Mouse (Mus musculus) v-Abl transformed pro-B cells (cell line): ENCODE measurements around the gene Dag1.
"Not testable (repeated sequence)": the region's sequence is repeated elsewhere in the genome, so short reads cannot be mapped to it uniquely, and the experiment has no call there.

Experiments used
- in situ Hi-C, 2 experiments: fragments of 400-800 bp; cut with MboI; formaldehyde crosslinking; loops; one replicate each; pipeline ENCODE4 v1.15.1; 2025; ENCODE audit not compliant: unreplicated experiment in 2 of 2

The Dag1 gene

DNA sequence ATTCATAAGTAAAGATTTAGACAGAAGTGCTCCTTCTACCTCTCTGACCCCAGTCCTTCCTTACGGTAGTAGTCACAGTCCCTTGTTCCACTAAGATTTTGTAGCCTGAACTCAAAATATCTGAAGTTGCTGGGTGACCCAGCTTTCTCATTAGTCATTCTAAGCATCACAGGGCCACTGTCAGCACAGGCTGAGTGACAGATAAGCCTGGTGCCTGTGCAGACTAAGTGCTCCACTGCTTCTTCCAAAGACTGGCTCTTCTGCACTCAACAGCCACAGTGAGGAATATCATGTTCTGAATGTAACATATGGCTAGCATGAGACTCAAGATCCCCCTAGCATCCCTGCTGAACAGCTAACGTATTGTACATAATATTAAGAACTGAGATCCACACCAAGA is 29.1 kb downstream of the Dag1 start:
- in situ Hi-C loops: no loop called here

GRCm38 (mm10) chr9:108232908-108233307 is 30.9 kb downstream of the Dag1 start:
- in situ Hi-C loops: no loop called here

DNA sequence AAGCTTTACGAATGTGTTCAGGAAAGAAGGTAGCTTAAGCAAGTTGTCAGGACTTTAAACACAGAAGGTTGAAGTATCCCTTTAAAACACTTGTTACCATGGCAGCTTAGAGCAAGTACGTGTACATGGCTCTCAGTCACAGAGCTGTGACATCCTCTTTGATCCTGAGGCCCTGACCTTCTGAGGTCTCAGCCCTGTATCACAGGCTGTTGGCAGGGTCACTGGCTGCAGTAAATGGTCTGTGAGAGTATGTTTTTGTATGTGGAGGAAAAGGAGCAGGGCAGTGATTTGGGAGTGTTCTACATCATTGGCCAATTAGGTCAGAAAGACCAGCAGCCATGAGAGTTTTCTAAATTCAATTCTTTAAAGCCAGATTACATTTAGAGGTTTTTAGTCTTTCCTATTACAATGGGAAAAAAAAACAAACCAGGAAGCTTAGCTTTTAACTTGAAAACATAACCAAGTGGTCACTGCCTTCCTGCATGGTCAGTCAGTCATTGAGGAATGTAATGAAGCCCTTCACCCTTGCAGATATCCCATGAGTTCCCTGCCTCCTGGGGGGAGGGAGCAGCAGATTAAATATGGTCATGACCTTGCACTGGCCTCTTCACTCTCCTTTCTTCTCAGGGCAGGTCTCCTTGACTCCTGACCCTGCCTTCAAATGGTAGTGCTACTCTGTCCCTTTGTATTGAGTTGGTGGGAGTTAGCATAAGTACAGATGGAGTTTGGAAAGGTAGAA is 35.7 kb downstream of the Dag1 start:
- in situ Hi-C loops: no loop called here

DNA sequence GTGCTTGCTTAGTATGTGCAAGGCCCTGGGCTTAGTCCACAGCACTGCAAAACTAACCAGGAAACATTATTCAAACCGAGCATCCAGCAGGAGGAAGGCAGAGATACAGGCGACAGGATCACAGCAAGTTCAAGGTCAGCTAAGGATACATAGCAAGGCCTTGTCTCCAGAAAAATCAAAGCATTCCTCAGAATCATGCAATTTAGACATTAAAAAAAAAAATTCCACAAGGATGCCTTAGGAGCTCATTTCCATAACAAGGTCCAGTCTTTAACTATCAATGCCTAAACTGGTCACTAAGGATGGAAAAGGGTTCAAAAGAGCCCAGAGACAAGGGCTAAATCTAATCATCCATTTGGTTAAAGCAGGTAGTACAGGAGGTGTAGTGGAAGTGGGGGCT is 38.6 kb downstream of the Dag1 start:
- in situ Hi-C loops: no loop called here

DNA sequence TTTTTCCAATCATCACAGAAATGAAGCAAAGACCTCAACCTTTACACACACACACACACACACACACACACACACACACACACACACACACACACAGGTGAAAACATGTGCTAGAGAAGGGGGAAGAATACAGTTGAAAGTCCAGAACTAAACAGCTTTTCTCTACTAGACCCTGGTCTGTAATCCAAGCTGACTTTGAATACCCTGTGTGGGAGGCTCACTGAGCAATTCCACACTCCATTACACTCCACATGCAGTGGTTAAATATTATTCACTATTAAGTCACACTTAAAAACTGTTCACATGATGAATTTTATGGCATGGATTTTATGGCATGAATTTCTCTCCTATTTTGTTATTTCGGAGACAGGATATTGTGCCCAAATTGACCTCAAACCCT is 40.1 kb downstream of the Dag1 start:
- in situ Hi-C loops: no loop called here

DNA sequence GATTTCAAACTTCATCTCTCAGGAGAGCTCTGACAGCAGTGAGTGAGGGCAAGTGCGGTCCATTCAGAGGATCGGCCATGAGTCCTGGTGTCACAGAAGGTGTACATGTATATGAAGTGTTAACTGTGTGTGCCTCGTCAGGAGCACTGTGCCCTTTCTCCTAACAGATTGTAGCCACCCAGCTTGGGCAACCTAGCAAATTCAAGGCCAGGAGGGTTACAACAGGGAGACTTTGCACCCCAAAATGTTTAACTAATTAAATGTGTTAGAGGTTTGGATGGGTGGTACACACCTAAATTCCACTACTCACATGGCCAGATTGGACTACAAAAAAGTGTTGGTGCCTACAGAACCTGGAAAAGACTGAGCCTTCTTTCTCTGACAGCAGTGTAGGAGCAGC is 42.2 kb downstream of the Dag1 start:
- in situ Hi-C loops: no loop called here

DNA sequence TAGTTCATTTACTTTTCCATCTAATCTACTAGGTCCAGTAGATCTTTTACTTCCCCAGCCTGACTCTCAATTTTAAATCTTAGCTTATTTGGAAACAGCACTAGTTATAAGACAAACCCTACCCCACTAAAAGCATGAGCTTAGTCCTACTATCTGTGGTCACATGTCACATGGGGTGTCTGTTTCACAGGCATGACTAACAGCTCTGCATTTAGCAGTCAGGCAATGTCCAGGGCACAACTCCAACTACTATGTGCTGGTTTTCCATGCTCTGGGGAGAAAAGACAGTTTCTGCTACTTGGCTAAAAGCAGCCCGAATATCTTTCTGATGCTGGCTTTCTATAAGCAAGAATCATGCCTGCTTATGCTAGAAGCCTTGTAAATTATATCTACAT is 43.4 kb downstream of the Dag1 start:
- in situ Hi-C loops: no loop called here

DNA sequence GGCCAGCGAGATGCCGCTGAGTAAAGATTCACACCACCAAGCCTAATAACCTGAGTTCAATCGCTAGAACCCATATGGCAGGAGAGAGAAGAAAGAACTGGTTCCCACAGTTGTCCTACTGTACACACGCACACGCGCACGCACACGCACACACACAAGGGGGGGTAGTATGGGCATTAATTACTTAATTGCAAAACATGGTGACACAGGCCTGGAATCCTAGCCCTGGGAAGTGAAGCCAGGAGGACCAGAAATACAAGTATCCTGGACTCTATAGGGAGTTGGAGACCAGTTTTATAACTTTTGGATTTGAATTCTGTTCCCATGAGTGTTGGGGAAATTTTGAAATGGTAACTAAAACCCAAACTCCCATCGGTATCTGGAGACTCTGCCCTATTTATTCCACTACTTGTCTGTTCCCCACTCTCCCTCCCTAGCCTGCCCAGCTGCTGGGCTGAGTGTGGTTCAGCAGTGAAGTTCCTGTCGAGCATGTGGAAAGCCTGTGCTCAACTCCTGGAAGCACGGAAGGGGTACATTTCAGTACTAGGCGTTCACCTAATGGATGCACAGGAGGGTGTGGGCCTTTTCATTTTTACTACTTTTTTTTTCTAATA is 43.9 kb downstream of the Dag1 start:
- in situ Hi-C loops: no loop called here

- in situ Hi-C loops: no loop called here
Observed at GRCm38 (mm10) chr9:108217936-108218543, 45.7 kb downstream of the Dag1 start.

DNA sequence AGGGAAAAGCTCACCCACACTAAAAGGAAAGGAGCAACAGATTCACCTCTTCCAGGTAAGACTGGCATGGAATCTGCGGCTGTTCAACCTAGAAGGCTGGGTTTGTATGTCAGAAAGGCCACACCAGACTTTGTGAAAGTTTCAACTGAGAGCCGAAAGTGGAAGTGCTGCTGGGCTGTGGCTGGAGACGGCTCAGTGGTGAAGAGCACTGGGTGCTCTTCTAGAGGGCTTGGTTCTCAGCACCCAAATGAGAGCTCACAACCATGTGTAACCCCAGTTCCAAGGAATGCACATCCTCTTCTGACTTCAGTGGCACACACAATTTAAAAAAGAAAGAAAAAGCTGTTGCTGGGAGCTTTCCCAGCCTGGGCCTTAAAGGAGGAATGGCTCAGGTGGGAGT is 46.4 kb downstream of the Dag1 start:
- in situ Hi-C loops: no loop called here

- in situ Hi-C loops: no loop called here
Observed at GRCm38 (mm10) chr9:108213105-108213504, 50.7 kb downstream of the Dag1 start.

GRCm38 (mm10) chr9:108212426-108212825 is 51.3 kb downstream of the Dag1 start:
- in situ Hi-C loops: no loop called here

GRCm38 (mm10) chr9:108205571-108205901 is 58.2 kb downstream of the Dag1 start:
- in situ Hi-C loops: loop anchor here (5.0 to 10.0 kb wide), 2 partner anchors 67 to 311 kb away; no protein-coding TSS in a partner anchor

- in situ Hi-C loops: loop anchor here (5.0 to 10.0 kb wide), 6 partner anchors 63 to 310 kb away; no protein-coding TSS in a partner anchor
Observed at GRCm38 (mm10) chr9:108204884-108205570, 58.7 kb downstream of the Dag1 start.

- in situ Hi-C loops: loop anchor here (5.0 to 10.0 kb wide), 5 partner anchors 61 to 308 kb away; no protein-coding TSS in a partner anchor
Observed at GRCm38 (mm10) chr9:108203015-108203414, 60.7 kb downstream of the Dag1 start.

DNA sequence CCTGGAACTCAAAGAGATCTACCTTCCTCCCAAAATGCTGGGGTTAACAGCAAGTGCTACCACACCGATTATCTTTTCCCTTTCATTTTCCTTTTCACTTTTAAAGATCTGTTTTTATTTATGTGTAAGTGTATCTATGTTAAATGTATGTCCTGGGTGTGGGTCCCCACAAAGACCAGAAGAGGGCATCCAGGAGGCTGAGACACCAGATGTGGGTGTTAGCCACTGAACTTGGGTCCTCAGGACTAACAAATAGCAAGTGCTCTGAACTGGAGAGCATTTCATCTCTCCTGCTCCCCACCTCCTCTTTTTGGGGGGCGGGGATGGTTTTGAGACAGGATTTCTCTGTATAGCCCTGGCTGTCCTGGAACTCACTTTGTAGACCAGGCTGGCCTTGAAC is 61.6 kb downstream of the Dag1 start:
- in situ Hi-C loops: loop anchor here (5.0 to 10.0 kb wide), 5 partner anchors 60 to 307 kb away; no protein-coding TSS in a partner anchor

GRCm38 (mm10) chr9:108201160-108201559 is 62.6 kb downstream of the Dag1 start:
- in situ Hi-C loops: loop anchor here (5.0 to 10.0 kb wide), 5 partner anchors 59 to 306 kb away; no protein-coding TSS in a partner anchor

- in situ Hi-C loops: no loop called here
Observed at GRCm38 (mm10) chr9:108198621-108199020, 65.1 kb downstream of the Dag1 start.

GRCm38 (mm10) chr9:108196920-108197677 is 66.7 kb downstream of the Dag1 start:
- in situ Hi-C loops: no loop called here

DNA sequence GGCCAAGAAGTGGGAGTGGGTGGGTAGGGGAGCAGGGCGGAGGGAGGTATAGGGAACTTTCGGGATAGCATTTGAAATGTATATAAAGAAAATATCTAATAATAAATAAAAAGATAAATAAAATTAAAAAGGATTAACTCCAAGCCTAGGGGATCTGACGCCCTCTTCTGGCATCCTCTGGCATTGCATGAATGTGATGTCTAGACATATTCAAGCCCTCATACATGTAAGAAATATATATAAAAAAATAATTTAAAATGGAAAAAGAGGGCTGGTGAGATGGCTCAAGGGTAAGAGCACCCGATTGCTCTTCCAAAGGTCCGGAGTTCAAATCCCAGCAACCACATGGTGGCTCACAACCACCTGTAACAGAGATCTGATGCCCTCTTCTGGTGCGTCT is 67.5 kb downstream of the Dag1 start:
- in situ Hi-C loops: not testable (repeated sequence)
